Mouse (Mus musculus) forebrain, embryonic 13.5 days (tissue): ENCODE results near the gene Atf1. TPM values are rescaled to one million over a fixed set of nuclear protein-coding genes. Genes with fewer than 3 reads are reported as not detected.
"Not testable (repeated sequence)": the region's sequence is repeated elsewhere in the genome, so short reads cannot be mapped to it uniquely, and the experiment has no call there.

ENCODE experiments used
- ATAC-seq: fragments of 200-750 bp; cut with Nextera tagmentation; 2 replicates; pipeline ENCODE4 v1.8.0; 2017
- H3K27ac ChIP-seq: fragments of 300-500 bp; sonication (generic); 2 replicates; pipeline ENCODE4 v1.5.1; 2015; ENCODE audit warnings: inconsistent platforms, mild to moderate bottlenecking, moderate library complexity
- H3K27me3 ChIP-seq: fragments of 300-500 bp; sonication (generic); 2 replicates; pipeline ENCODE4 v1.6.1; 2015; ENCODE audit warnings: mild to moderate bottlenecking, inconsistent platforms
- H3K36me3 ChIP-seq: fragments of 300-500 bp; sonication (generic); 2 replicates; pipeline ENCODE4 v1.6.1; 2015; ENCODE audit warnings: mild to moderate bottlenecking, inconsistent platforms; ENCODE audit not compliant: poor library complexity, severe bottlenecking
- H3K4me1 ChIP-seq: fragments of 300-500 bp; sonication (generic); 2 replicates; pipeline ENCODE4 v1.6.1; 2015; ENCODE audit warnings: inconsistent platforms
- H3K4me2 ChIP-seq: fragments of 300-500 bp; sonication (generic); 2 replicates; pipeline ENCODE4 v1.6.1; 2015; ENCODE audit warnings: inconsistent platforms, mild to moderate bottlenecking, moderate library complexity
- H3K4me3 ChIP-seq: fragments of 300-500 bp; sonication (generic); 2 replicates; pipeline ENCODE4 v1.5.1; 2015; ENCODE audit warnings: mild to moderate bottlenecking, inconsistent platforms
- H3K9ac ChIP-seq: fragments of 300-500 bp; sonication (generic); 2 replicates; pipeline ENCODE4 v1.6.1; 2015; ENCODE audit warnings: mild to moderate bottlenecking, inconsistent platforms
- H3K9me3 ChIP-seq: fragments of 300-500 bp; sonication (generic); replicated peaks from 2 replicates; pipeline ENCODE4 v1.6.1; 2016; ENCODE audit warnings: inconsistent platforms
- WGBS: fragments of 180-500 bp; shearing (Covaris S2); methylation state at CpG from one replicate; pipeline ENCODE4 v1.1.7; 2015; 5-methylcytosine and 5-hydroxymethylcytosine counted together
- polyA plus RNA-seq: library from polyadenylated mRNA; unstranded; fragments of >200 nt; fragmentation: Nextera tagmentation; extraction: Ambion mirVana; gene quantifications from 2 replicates; pipeline ENCODE4 v1.2.1, GENCODE M21; 2015

The Atf1 gene
- polyA plus RNA-seq, 1 experiment from 2014 or later, result 27.8 TPM

DNA sequence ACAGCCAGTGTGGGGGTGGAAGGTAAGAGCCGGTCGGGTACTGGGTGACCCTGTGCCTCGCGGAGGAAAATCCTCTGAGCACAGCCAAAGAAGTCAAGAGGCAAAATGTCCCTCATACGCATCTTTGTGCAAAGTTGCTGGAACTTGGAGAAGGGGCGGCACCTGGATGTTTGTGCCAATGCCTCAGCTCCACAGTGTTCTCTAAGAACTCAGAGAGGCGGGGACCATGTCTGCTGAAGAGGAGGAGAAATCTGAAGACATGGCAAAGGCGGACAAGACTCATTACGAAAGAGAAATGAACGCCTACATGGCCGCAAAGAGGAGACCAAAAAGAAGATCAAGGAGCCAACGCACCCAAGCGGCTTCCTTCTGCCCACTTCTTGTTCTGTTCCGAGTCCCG, 73.9 kb downstream of the Atf1 start:
- Histone ChIP-seq H3K27me3 (no peaks in the 10 kb centered on the region), H3K4me2 (no peak overlapping the region), H3K4me1 (peaks cover 13% of the 10 kb centered on the region; the same call in 1 of the 2 replicates), H3K4me3 (no peak overlapping the region), H3K9me3 (no peaks in the 10 kb centered on the region), H3K36me3 (no peaks in the 10 kb centered on the region), H3K27ac (no peak overlapping the region), H3K9ac (no peak overlapping the region)
- 72% methylated on average over 15 of the region's 15 CpGs for WGBS
- ATAC-seq, result no peak

- H3K4me1 ChIP-seq, result peaks cover 13% of the 10 kb centered on the region; the same call in 1 of the 2 replicates
- H3K4me2 ChIP-seq, result peak overlapping the region; percentile 72
- 55% methylated on average over 8 of the region's 8 CpGs for WGBS
- peak overlapping the region; percentile 80; the same call in 1 of the 2 replicates for H3K27ac ChIP-seq
- H3K36me3 ChIP-seq, result no peaks in the 10 kb centered on the region
- no peak for ATAC-seq
- H3K9me3 ChIP-seq, result no peaks in the 10 kb centered on the region
- peak overlapping the region; percentile 48 for H3K4me3 ChIP-seq
- H3K27me3 ChIP-seq, result no peaks in the 10 kb centered on the region
- peak overlapping the region; percentile 75; the same call in 1 of the 2 replicates for H3K9ac ChIP-seq
Measured at GRCm38 (mm10) chr15:100303428-100304018, 75.9 kb downstream of the Atf1 start.

- peak within 1 kb of the TSS; percentile 48 for H3K4me3 ChIP-seq
- no peaks in the 10 kb centered on the region for H3K27me3 ChIP-seq
- H3K9me3 ChIP-seq, result no peaks in the 10 kb centered on the region
- peak within 1 kb of the TSS; percentile 72 for H3K4me2 ChIP-seq
- peak within 1 kb of the TSS; percentile 80 for H3K27ac ChIP-seq
- WGBS, result 1% methylated on average over 25 of the region's 30 CpGs
- no peaks in the 10 kb centered on the region for H3K36me3 ChIP-seq
- H3K4me1 ChIP-seq, result peaks cover 13% of the 10 kb centered on the region; the same call in 1 of the 2 replicates
- H3K9ac ChIP-seq, result peak within 1 kb of the TSS; percentile 75
- peak; percentile 84 for ATAC-seq
Measured at GRCm38 (mm10) chr15:100304019-100304991, 76.7 kb downstream of the Atf1 start, which contains the start of gene Mettl7a1. TSS of gene Mettl7a1 (plus strand) at chr15:100304140.

GRCm38 (mm10) chr15:100306201-100306600, 78.6 kb downstream of the Atf1 start:
- Histone ChIP-seq H3K36me3 (no peaks in the 10 kb centered on the region), H3K9ac (no peak overlapping the region), H3K9me3 (no peaks in the 10 kb centered on the region), H3K4me1 (peaks cover 13% of the 10 kb centered on the region; the same call in 1 of the 2 replicates), H3K4me2 (no peak overlapping the region), H3K27me3 (no peaks in the 10 kb centered on the region), H3K4me3 (no peak overlapping the region), H3K27ac (no peak overlapping the region)
- 88% methylated on average over 2 of the region's 2 CpGs for whole genome bisulfite sequencing
- ATAC-seq, result no peak

- ATAC-seq, result peak; percentile 54; the same call in 1 of the 2 replicates
- not testable (repeated sequence) for H3K9me3 ChIP-seq, H3K4me3 ChIP-seq, H3K9ac ChIP-seq, H3K4me2 ChIP-seq, H3K27me3 ChIP-seq, H3K27ac ChIP-seq, H3K36me3 ChIP-seq
- WGBS, result 45% methylated on average over 11 of the region's 11 CpGs
- peaks cover 13% of the 10 kb centered on the region; the same call in 1 of the 2 replicates for H3K4me1 ChIP-seq
Measured at GRCm38 (mm10) chr15:100307438-100308096, 79.9 kb downstream of the Atf1 start.

Other genes starting within 250 kb of the Atf1 start
- 18.8 and 20.3 TPM in 2 replicates for gene Dip2b, start 189.2 kb upstream of the Atf1 start, polyA plus RNA-seq
- not detected in 2 replicates for gene Tmprss12, start 53.0 kb downstream of the Atf1 start, polyA plus RNA-seq
- 3.2 and 4.6 TPM in 2 replicates for gene Mettl7a1, start 76.3 kb downstream of the Atf1 start, polyA plus RNA-seq
- gene Mettl7a3, start 107.1 kb downstream of the Atf1 start, polyA plus RNA-seq, result not detected in 2 replicates
- not detected in 2 replicates for gene Methig1, start 125.3 kb downstream of the Atf1 start, polyA plus RNA-seq
- gene Mettl7a2, start 125.4 kb downstream of the Atf1 start, polyA plus RNA-seq, result not detected in 2 replicates
- gene Higd1c, start 136.7 kb downstream of the Atf1 start, polyA plus RNA-seq, result not detected in 2 replicates
- 0.06 TPM in 1 of 2 replicates, not detected in the other for gene Gm5475, start 194.3 kb downstream of the Atf1 start, polyA plus RNA-seq
- gene Slc11a2, start 197.3 kb downstream of the Atf1 start, polyA plus RNA-seq, result 21.3 and 22.1 TPM in 2 replicates
- 44.7 and 50.3 TPM in 2 replicates for gene Letmd1, start 241.2 kb downstream of the Atf1 start, polyA plus RNA-seq